Mouse (Mus musculus) hindbrain, embryonic 16.5 days (tissue): ENCODE data around the gene Aspscr1. TPM values are rescaled to one million over a fixed set of nuclear protein-coding genes. Genes with fewer than 3 reads are reported as not detected.

Experiments
- ATAC-seq: fragments of 200-750 bp; cut with Nextera tagmentation; 2 replicates; pipeline ENCODE4 v1.8.0; 2017; ENCODE audit warnings: moderate TSS enrichment, moderate library complexity
- H3K27ac ChIP-seq: fragments of 300-500 bp; sonication (generic); 2 replicates; pipeline ENCODE4 v1.5.1; 2014; ENCODE audit warnings: low read depth, mild to moderate bottlenecking, control low read depth, low read length, moderate library complexity
- H3K27me3 ChIP-seq: fragments of 300-500 bp; sonication (generic); replicated peaks from 2 replicates; pipeline ENCODE4 v1.6.1; 2014; ENCODE audit warnings: low read length; ENCODE audit not compliant: control insufficient read depth, insufficient read depth
- H3K36me3 ChIP-seq: fragments of 300-500 bp; sonication (generic); 2 replicates; pipeline ENCODE4 v1.6.1; 2014; ENCODE audit warnings: mild to moderate bottlenecking, low read length, moderate library complexity, mixed read lengths; ENCODE audit not compliant: control insufficient read depth, insufficient read depth
- H3K4me1 ChIP-seq: fragments of 300-500 bp; sonication (generic); 2 replicates; pipeline ENCODE4 v1.6.1; 2014; ENCODE audit warnings: low read depth, low read length; ENCODE audit not compliant: control insufficient read depth, insufficient read depth
- H3K4me2 ChIP-seq: fragments of 300-500 bp; sonication (generic); 2 replicates; pipeline ENCODE4 v1.6.1; 2014; ENCODE audit warnings: mild to moderate bottlenecking, low read length, control low read depth, moderate library complexity
- H3K4me3 ChIP-seq: fragments of 300-500 bp; sonication (generic); 2 replicates; pipeline ENCODE4 v1.5.1; 2014; ENCODE audit warnings: mild to moderate bottlenecking, low read length, control low read depth, moderate library complexity
- H3K9ac ChIP-seq: fragments of 300-500 bp; sonication (generic); 2 replicates; pipeline ENCODE4 v1.6.1; 2014; ENCODE audit warnings: low read depth, mild to moderate bottlenecking, control low read depth, low read length, moderate library complexity
- H3K9me3 ChIP-seq: fragments of 300-500 bp; sonication (generic); 2 replicates; pipeline ENCODE4 v1.6.1; 2014; ENCODE audit warnings: mild to moderate bottlenecking, low read length, moderate library complexity; ENCODE audit not compliant: control insufficient read depth
- WGBS: fragments of 180-500 bp; shearing (Covaris S2); extraction: QIAGEN DNeasy Blood & Tissue Kit; methylation state at CpG from one replicate; pipeline ENCODE4 v1.1.7; 2014; 5-methylcytosine and 5-hydroxymethylcytosine counted together
- polyA plus RNA-seq: library from polyadenylated mRNA; unstranded; fragments of >200 nt; fragmentation: Nextera tagmentation; extraction: Ambion mirVana; gene quantifications from 2 replicates; pipeline ENCODE4 v1.2.1, GENCODE M21; 2015

Aspscr1 gene
- polyA plus RNA-seq, 1 experiment from 2014 or later = 146 TPM

GRCm38 (mm10) chr11:120629341-120629730 is 43.4 kb upstream of the Aspscr1 start:
- no peak overlapping the region; the same call in 1 of the 2 replicates for H3K4me2 ChIP-seq
- peaks cover 36% of the 10 kb centered on the region for H3K4me1 ChIP-seq
- H3K36me3 ChIP-seq = peaks cover 12% of the 10 kb centered on the region
- no peaks in the 10 kb centered on the region for H3K27me3 ChIP-seq
- H3K9me3 ChIP-seq = no peaks in the 10 kb centered on the region
- H3K27ac ChIP-seq = peak overlapping the region; percentile 48; the same call in 1 of the 2 replicates
- no peak for ATAC-seq
- 78% methylated on average over 23 of the region's 23 CpGs for WGBS
- no peak overlapping the region for H3K4me3 ChIP-seq
- no peak overlapping the region for H3K9ac ChIP-seq

GRCm38 (mm10) chr11:120629911-120630310 is 42.9 kb upstream of the Aspscr1 start:
- ATAC-seq = no peak
- H3K4me1 ChIP-seq = peaks cover 36% of the 10 kb centered on the region
- peak overlapping the region; percentile 11; the same call in 1 of the 2 replicates for H3K4me3 ChIP-seq
- peak overlapping the region; percentile 48; the same call in 1 of the 2 replicates for H3K27ac ChIP-seq
- WGBS = 40% methylated on average over 3 of the region's 7 CpGs
- H3K36me3 ChIP-seq = peaks cover 12% of the 10 kb centered on the region
- H3K9me3 ChIP-seq = no peaks in the 10 kb centered on the region
- H3K27me3 ChIP-seq = no peaks in the 10 kb centered on the region
- peak overlapping the region; percentile 27 for H3K4me2 ChIP-seq
- H3K9ac ChIP-seq = peak overlapping the region; percentile 52

DNA sequence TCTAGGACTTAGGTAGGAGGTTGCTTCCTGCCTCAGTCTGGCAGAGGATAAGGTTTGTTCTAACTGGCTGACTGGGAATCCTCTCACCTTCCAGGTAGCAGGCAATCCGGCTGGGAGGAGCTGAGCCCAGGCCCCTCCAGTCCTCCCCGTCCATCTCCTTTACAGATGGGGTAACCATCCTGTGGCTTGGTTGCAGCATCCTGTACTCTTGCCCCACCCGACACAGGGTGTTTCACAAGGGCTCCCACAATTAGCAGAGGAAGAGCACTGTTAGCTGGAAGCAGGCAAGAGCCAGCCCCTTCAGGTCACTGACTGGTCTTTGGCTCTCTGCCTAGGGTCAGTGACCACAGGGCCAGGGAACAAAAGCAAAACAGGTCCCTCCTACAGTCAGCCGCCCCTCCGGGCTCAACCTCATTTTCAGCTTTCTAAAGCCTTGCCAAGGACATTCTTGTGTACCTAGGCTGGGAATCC is 42.3 kb upstream of the Aspscr1 start:
- Histone ChIP-seq H3K27me3 (no peaks in the 10 kb centered on the region), H3K4me1 (peaks cover 32% of the 10 kb centered on the region), H3K9ac (peak overlapping the region; percentile 52), H3K4me3 (peak overlapping the region; percentile 11; the same call in 1 of the 2 replicates), H3K27ac (peak overlapping the region; percentile 48), H3K9me3 (no peaks in the 10 kb centered on the region), H3K4me2 (no peak overlapping the region; the same call in 1 of the 2 replicates), H3K36me3 (peaks cover 12% of the 10 kb centered on the region)
- WGBS = 38% methylated on average over 5 of the region's 5 CpGs
- no peak for ATAC-seq

DNA sequence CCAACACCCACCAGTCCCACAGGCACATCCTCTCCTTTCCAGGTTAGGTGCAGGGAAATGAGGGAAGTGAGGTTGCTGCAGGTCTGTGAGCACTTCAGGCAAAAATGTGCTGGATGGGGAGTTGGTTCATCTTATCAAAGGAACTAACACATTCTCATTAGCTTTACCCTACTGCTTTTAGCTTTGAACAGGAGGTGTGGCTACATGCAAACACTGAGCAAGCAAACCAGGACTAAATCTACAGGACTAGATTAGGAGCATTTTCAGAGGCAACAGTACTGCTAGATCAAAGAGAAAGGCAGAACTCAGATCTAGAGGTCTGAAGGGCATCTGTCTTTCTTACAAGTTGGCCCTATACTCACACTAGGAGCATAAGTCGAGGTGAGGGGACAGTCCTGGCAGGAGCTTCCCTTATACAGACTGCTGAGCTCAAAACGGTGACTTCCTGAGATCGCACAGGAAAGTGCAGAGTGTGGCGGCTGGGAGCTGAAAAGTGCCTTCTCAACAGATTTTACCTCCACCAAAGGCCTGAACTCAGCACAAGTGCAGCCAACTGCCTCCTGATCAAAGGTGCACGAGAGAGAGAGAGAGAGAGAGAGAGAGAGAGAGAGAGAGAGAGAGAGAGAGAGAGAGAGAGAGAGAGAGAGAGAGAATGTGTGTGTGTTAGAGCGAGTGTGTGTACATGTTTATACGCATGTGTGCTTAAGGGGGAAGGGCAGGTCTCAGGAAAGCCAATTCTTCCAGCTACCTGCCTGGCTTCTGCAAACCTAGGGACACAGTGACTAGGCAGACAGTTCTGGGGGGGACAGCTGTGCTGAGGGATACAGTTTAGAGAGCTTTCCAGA is 41.7 kb upstream of the Aspscr1 start:
- ATAC-seq = no peak
- Histone ChIP-seq H3K27me3 (no peaks in the 10 kb centered on the region), H3K27ac (peak overlapping the region; percentile 41; the same call in 1 of the 2 replicates)

GRCm38 (mm10) chr11:120631726-120632448 is 40.9 kb upstream of the Aspscr1 start:
- peaks cover 12% of the 10 kb centered on the region for H3K36me3 ChIP-seq
- peak overlapping the region; percentile 94 for H3K9ac ChIP-seq
- WGBS = 65% methylated on average over 4 of the region's 4 CpGs
- H3K27ac ChIP-seq = peak overlapping the region; percentile 88
- H3K4me3 ChIP-seq = peak overlapping the region; percentile 90
- peaks cover 31% of the 10 kb centered on the region for H3K4me1 ChIP-seq
- ATAC-seq = no peak
- no peaks in the 10 kb centered on the region for H3K27me3 ChIP-seq
- H3K4me2 ChIP-seq = peak overlapping the region; percentile 96
- H3K9me3 ChIP-seq = no peaks in the 10 kb centered on the region

More for the DNA sequence above, 41.7 kb upstream of the Aspscr1 start:
- H3K4me3 ChIP-seq = no peak overlapping the region
- 36% methylated on average over 7 of the region's 7 CpGs for WGBS
- H3K4me1 ChIP-seq = peaks cover 31% of the 10 kb centered on the region
- H3K9me3 ChIP-seq = no peaks in the 10 kb centered on the region
- peak overlapping the region; percentile 96; the same call in 1 of the 2 replicates for H3K4me2 ChIP-seq
- H3K9ac ChIP-seq = no peak overlapping the region
- peaks cover 12% of the 10 kb centered on the region for H3K36me3 ChIP-seq

- peak; percentile 82 for ATAC-seq
- under 1% methylated on average over 60 of the region's 116 CpGs for WGBS
These were observed 39.9 kb upstream of the Aspscr1 start for GRCm38 (mm10) chr11:120632559-120633519.

DNA sequence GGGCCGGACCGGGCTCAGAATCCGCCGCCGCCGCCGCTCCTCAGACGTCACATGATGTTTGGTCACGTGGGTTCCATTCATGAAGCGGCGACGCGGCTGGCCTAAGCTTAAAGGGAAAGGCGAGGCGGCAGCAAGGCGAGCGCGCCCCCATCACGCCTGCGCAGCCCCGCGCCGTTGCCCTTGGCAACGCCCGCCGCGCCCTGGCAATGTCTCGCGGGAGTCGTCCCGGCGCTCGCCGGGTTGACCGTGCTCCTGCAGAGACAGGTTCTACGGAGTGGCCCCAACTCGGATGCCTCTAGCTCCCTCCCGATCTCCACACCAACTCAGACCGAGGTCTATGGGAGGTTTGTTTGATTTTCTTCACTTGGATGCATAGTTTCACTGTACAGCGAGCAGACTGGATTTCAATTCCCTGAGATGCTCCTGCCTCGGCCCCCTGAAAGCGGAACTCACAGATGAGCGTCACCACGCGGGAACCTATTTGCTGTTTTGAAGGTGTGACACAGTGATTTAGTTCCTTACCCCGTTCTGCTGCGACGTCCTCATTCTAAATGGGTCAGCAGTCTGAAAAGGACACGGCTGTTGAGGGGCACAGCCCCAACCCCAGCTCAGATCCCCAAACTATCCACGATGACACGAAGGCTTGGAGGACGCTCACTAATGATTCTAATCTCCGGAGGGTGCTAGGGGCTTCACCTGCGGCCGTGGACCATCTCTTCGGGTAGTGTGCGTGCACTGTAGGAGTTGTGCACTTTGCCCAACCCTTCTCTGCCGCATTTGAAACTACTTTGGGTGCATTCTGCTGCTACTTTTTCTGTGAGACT is 39.0 kb upstream of the Aspscr1 start, which contains the start of gene Mafg:
Gene Mafg (minus strand): TSS at position 81 of the 824 bp plus-strand sequence.
- peak; percentile 92 for ATAC-seq
- H3K4me1 ChIP-seq = peaks cover 31% of the 10 kb centered on the region
- H3K4me3 ChIP-seq = peak within 1 kb of the TSS; percentile 90
- peak within 1 kb of the TSS; percentile 94 for H3K9ac ChIP-seq
- no peaks in the 10 kb centered on the region for H3K9me3 ChIP-seq
- H3K4me2 ChIP-seq = peak within 1 kb of the TSS; percentile 96
- peaks cover 7% of the 10 kb centered on the region for H3K36me3 ChIP-seq
- H3K27ac ChIP-seq = peak within 1 kb of the TSS; percentile 88
- 13% methylated on average over 49 of the region's 58 CpGs for WGBS
- no peaks in the 10 kb centered on the region for H3K27me3 ChIP-seq

More at GRCm38 (mm10) chr11:120632559-120633519, 39.9 kb upstream of the Aspscr1 start:
- Histone ChIP-seq H3K4me2 (peak overlapping the region; percentile 96), H3K27me3 (no peaks in the 10 kb centered on the region), H3K27ac (peak overlapping the region; percentile 88), H3K36me3 (peaks cover 8% of the 10 kb centered on the region), H3K9ac (peak overlapping the region; percentile 94), H3K4me3 (peak overlapping the region; percentile 90), H3K9me3 (no peaks in the 10 kb centered on the region), H3K4me1 (peaks cover 31% of the 10 kb centered on the region)
